Mouse (Mus musculus): ENCODE data around the gene Crygd.

DNA sequence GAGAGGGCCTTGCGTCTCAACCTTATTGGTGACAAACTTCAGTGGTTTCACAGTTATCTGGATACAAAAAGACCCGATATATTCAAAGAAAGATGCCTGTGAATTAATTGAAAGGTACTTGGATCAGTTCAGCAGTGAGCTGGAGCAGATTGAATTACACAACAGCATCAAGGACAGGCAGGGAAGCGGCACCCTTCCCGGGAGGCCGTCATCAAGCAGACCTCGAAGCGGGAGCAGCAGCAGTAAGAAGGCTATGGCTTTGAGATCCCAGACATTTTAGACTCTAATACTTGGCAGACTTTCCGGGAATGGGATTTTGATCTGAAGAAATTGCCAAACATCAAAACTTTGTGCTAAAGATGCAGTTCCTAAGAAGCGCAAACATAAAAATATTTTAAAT is 35.0 kb downstream of the Crygd start:
- TF ChIP-seq CTCF (IDR thresholded peaks at IDR 0.05; ENCODE audit: insufficient read depth, low read depth, low read length), result no peak
- no peak for TF ChIP-seq POLR2A (IDR thresholded peaks at IDR 0.05; ENCODE audit: insufficient read depth, low read depth, low read length)

Measured in olfactory bulb, adult 2 months (tissue).